Mouse (Mus musculus) cerebellum, postnatal 25 days (tissue): ENCODE measurements around the gene Pabpn1.

Experiments
- DNase-seq, 2 experiments: peaks; one replicate each; pipeline ENCODE4 v3.0.0; 2021; ENCODE audit warnings: mixed read lengths in 2 of 2

The Pabpn1 gene

GRCm38 (mm10) chr14:54892200-54892599, at the start of gene Pabpn1:
Pabpn1 (plus strand) TSS chr14:54892500.
- DNase-seq: no peak

- no peak for DNase-seq
These were observed 48.8 kb upstream of the Pabpn1 start for GRCm38 (mm10) chr14:54843461-54843860.

- DNase-seq: no peak
These were observed 36.6 kb upstream of the Pabpn1 start for GRCm38 (mm10) chr14:54855726-54856125.

- DNase-seq: no peak
These were observed 35.6 kb upstream of the Pabpn1 start for GRCm38 (mm10) chr14:54856703-54857102.

GRCm38 (mm10) chr14:54857891-54858290, 34.4 kb upstream of the Pabpn1 start:
- DNase-seq: peak; percentile 74

GRCm38 (mm10) chr14:54860511-54860910, 31.8 kb upstream of the Pabpn1 start:
- peak; percentile 76 to 89 for DNase-seq

- DNase-seq: peak; percentile 94 to 96
These were observed 28.6 kb upstream of the Pabpn1 start for GRCm38 (mm10) chr14:54863501-54864312.

- DNase-seq: no peak
These were observed 27.8 kb upstream of the Pabpn1 start for GRCm38 (mm10) chr14:54864313-54865036.

GRCm38 (mm10) chr14:54865626-54866025, 26.7 kb upstream of the Pabpn1 start:
- DNase-seq: no peak

GRCm38 (mm10) chr14:54866268-54866667, 26.0 kb upstream of the Pabpn1 start:
- no peak for DNase-seq

- peak in 1 of 2 experiments; percentile 42 for DNase-seq
These were observed 25.4 kb upstream of the Pabpn1 start for GRCm38 (mm10) chr14:54866936-54867335.

- no peak for DNase-seq
These were observed 24.3 kb upstream of the Pabpn1 start for GRCm38 (mm10) chr14:54868026-54868425.

- DNase-seq: no peak
These were observed 21.4 kb upstream of the Pabpn1 start, which contains the start of gene Homez for GRCm38 (mm10) chr14:54870861-54871260. Homez (minus strand) TSS chr14:54870961.

- no peak for DNase-seq
These were observed 18.1 kb upstream of the Pabpn1 start for GRCm38 (mm10) chr14:54874165-54874564.

GRCm38 (mm10) chr14:54875844-54876538, 16.3 kb upstream of the Pabpn1 start:
- DNase-seq: no peak

GRCm38 (mm10) chr14:54876539-54877047, 15.7 kb upstream of the Pabpn1 start:
- peak; percentile 97 to 98 for DNase-seq

GRCm38 (mm10) chr14:54877048-54877715, 15.1 kb upstream of the Pabpn1 start, which contains the start of gene Ppp1r3e:
Ppp1r3e (minus strand) TSS chr14:54877550.
- peak; percentile 86 to 87 for DNase-seq

GRCm38 (mm10) chr14:54883154-54884021, 8.9 kb upstream of the Pabpn1 start, which contains the start of the genes Bcl2l2 and Gm20521:
Bcl2l2 (plus strand) TSS chr14:54883377.
Gm20521 (plus strand) TSS chr14:54883441.
- DNase-seq: peak; percentile 85 to 95

GRCm38 (mm10) chr14:54884022-54884712, 8.1 kb upstream of the Pabpn1 start:
- DNase-seq: peak in 1 of 2 experiments; percentile 36

- DNase-seq: no peak
These were observed 7.0 kb upstream of the Pabpn1 start for GRCm38 (mm10) chr14:54885309-54885708.
